Mouse (Mus musculus): Measurements from ENCODE around the gene Cox6b2.

The Cox6b2 gene

GRCm38 (mm10) chr7:4719276-4719675 is 33.6 kb downstream of the Cox6b2 start:
- DNase-seq (ENCODE audit: low spot score in 2 of 2), result no peak

- DNase-seq (ENCODE audit: low spot score in 2 of 2), result no peak
These were observed 35.9 kb downstream of the Cox6b2 start for GRCm38 (mm10) chr7:4716955-4717354.

- no peak for DNase-seq (ENCODE audit: low spot score in 2 of 2)
These were observed 40.3 kb downstream of the Cox6b2 start for GRCm38 (mm10) chr7:4712594-4712993.

- no peak for DNase-seq (ENCODE audit: low spot score in 2 of 2)
These were observed 47.8 kb downstream of the Cox6b2 start for GRCm38 (mm10) chr7:4705098-4705497.

- no peak for DNase-seq (ENCODE audit: low spot score in 2 of 2)
These were observed 49.7 kb downstream of the Cox6b2 start for GRCm38 (mm10) chr7:4703195-4703594.

- DNase-seq (ENCODE audit: low spot score in 2 of 2), result no peak
These were observed 50.6 kb downstream of the Cox6b2 start for GRCm38 (mm10) chr7:4702334-4702733.

All from left cerebral cortex, adult 9 months (tissue).